Mouse (Mus musculus) liver, embryonic 14.5 days (tissue): ENCODE measurements around the gene March1.

Source experiments
- CTCF ChIP-seq: IDR thresholded peaks from 2 replicates; pipeline ENCODE4 v1.5.1; 2016; ENCODE audit warnings: antibody characterized with exemption, low read depth, control low read depth
- EP300 ChIP-seq: IDR thresholded peaks from 2 replicates; pipeline ENCODE4 v1.6.1; 2016; ENCODE audit warnings: antibody characterized with exemption, low read depth

DNA sequence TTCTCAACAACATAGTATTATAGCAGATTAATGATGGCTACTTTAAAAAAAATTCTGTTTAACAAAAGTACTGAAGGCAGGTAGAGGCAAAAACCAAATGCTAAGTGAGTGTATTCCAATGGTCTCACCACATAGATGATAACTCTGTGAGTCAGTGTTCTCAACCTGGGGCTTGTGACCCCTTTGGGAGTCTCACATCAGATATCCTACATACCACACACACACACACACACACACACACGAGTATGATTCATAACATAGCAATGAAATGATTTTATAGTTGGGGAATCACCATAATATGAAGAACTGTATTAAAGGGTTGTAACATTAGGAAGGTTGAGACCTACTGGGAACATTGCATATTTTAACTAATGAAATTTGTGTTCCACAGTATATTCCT, 30.8 kb upstream of the March1 start:
- TF ChIP-seq CTCF: no peak
- TF ChIP-seq EP300: no peak
